Mouse (Mus musculus) mouse embryonic stem cell (cell line): ENCODE data around the gene Hibch.
"Not testable (repeated sequence)": the region's sequence is repeated elsewhere in the genome, so short reads cannot be mapped to it uniquely, and the experiment has no call there.

ENCODE experiments used
- in situ Hi-C, 2 experiments: fragments of 300-500 bp; cut with MboI; formaldehyde crosslinking; loops; 1 replicate in 1 of 2; 3 replicates in 1 of 2; pipeline ENCODE4 v1.14.3; 2019 to 2020; ENCODE audit warnings: low sequenced_read_pairs in 2 of 2, low pct_unique_long_range_greater_than_20kb in 1 of 2, mixed read lengths in 1 of 2; ENCODE audit not compliant: unreplicated experiment in 1 of 2

Hibch gene

DNA sequence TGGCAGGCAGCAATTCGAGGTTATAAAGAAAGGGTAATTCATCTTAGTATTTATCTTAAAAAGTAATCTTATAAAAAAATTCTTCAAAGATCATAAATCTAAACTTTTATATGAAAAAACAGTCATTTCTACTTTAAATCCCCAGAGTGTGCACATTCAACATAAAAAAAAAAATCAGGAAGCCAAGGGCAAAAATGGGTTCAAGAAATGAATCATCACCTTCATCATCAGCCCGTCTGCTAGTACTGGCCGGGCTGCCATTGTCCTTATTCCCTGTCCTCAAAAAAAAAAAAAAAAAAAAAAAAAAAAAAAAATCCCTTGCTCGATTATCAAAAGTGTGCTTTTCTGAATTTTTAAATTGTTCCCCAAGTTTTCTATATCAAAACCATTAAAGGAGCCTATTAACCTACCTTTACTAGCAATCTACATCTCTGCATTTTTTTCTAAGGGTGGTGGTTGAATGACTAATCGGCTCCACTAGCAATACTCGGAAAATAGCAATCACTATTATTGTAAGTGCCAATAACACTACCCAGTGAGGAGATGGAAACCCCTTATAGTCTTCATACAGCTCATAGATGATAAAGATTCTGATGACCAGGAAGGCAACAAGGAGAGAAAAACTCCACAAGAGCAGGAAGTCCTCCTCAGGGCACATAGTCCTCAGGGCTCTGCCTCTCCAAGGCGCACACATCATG, 11.3 kb downstream of the Hibch start:
- in situ Hi-C loops = no loop called here

GRCm38 (mm10) chr1:52864220-52864619, 19.5 kb downstream of the Hibch start:
- in situ Hi-C loops = no loop called here

DNA sequence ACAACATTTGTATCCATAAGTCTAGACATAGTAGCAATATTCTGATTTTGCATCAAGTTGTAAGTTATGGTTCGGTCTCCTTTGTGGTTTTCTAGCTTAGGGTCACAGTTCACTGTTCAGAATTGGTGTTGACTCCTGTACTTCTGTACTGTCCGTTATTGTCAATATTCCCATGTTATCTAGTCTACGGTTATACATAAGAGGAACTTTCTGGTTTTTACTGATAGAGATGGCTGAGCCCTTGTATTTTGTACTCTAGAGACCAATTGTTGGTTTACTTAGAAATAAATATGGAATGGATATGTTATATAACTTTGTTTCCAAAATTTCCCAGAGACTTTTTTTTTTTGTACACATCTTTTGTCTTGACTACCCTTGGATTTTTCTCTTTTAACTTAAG, 21.3 kb downstream of the Hibch start:
- in situ Hi-C loops = no loop called here

- in situ Hi-C loops = no loop called here
Measured at GRCm38 (mm10) chr1:52867876-52868275, 23.1 kb downstream of the Hibch start.

GRCm38 (mm10) chr1:52884208-52884607, 39.5 kb downstream of the Hibch start:
- in situ Hi-C loops = no loop called here

GRCm38 (mm10) chr1:52909783-52910182, 65.1 kb downstream of the Hibch start:
- in situ Hi-C loops = no loop called here

GRCm38 (mm10) chr1:52916655-52917054, 71.9 kb downstream of the Hibch start:
- in situ Hi-C loops = no loop called here

GRCm38 (mm10) chr1:52918897-52919296, 74.2 kb downstream of the Hibch start:
- in situ Hi-C loops = not testable (repeated sequence)

DNA sequence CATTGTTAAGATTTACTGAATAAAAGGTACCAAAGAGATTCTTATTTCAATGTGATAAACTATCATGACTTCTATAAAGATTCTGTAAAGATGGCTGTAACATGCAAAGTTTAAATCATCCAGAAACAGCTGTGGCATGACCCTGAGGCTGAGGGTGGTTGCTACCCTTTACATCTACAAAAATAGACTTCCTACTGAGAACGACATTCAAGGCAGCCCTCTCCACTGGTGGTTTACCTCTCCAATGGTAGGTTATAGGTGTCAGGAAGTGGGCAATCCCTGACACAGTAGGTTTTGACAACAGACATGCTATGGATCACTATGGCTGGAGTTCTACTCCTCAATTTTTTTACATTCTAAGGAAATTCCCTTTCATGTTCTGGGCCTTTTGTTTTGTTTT, 79.8 kb downstream of the Hibch start:
- in situ Hi-C loops = not testable (repeated sequence)

GRCm38 (mm10) chr1:52934494-52934893, 89.8 kb downstream of the Hibch start:
- in situ Hi-C loops = loop anchor here in 1 of 2 experiments (25.0 kb wide), 1 partner anchor 303 kb away; no protein-coding TSS in a partner anchor

DNA sequence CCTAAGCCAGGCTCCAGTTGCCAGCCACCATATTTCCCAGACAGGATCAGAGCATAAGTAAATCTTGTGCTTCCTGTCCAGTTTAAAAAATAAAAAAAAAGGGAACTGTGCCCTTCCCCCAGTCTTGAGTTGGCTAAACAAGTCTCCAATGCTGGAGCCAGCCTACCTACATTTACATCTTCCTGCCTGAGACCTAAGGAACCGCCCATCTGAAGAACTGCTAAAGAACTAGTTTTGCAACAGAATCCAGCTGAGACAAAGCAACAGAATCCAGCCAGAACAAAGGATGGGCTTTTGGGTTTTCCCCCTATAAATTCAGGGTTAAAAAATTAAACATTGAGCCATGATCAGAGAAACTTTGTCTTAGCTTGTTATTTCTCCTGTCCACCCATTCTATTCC, 94.3 kb downstream of the Hibch start:
- in situ Hi-C loops = loop anchor here in 1 of 2 experiments (25.0 kb wide), 1 partner anchor 298 kb away; no protein-coding TSS in a partner anchor

- in situ Hi-C loops = loop anchor here in 1 of 2 experiments (25.0 kb wide), 1 partner anchor 289 kb away; no protein-coding TSS in a partner anchor
Measured at GRCm38 (mm10) chr1:52947895-52948294, 103.2 kb downstream of the Hibch start.

DNA sequence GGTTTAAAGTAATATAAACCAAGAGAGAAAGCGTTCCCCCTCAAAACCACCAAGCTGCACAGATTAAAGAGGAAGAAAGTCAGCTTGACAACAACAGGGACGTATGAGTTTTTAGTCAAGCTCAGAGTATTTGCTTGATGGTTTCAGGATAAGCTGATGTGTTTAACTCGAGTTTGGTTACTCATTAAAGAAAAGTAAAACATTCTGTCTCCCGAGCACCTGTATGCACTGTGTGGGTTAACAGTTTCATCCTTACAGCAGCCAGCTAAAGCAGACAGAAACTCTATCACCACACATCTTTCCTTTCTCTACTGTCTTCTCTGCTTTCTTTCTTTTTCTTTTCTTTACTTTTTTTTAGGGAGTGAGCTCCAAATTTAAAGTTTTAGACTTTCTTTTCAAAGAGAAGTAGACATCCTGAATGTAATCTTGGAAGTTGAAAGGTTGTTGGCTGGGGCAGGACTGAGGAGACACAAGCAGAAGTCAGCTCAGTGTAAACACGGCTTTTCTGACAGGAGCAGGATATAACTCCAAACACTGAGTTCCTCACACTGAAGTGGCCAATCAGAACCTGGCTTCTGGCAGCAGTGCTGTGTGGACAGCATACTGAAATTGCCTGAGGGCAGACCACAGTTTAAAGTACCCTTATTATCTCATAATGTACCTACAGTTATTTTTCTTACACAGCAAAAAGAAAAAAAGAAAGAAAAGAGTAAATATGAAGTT, 106.6 kb downstream of the Hibch start:
- in situ Hi-C loops = loop anchor here (25.0 kb wide), 2 partner anchors 214 to 314 kb away; partner anchors contain the start of genes Mfsd6 (in 1 of the 2) and Nemp2 (in 1 of the 2)

- in situ Hi-C loops = loop anchor here (25.0 kb wide), 2 partner anchors 215 to 315 kb away; partner anchors contain the start of genes Mfsd6 (in 1 of the 2) and Nemp2 (in 1 of the 2)
Measured at GRCm38 (mm10) chr1:52952143-52952542, 107.4 kb downstream of the Hibch start.

DNA sequence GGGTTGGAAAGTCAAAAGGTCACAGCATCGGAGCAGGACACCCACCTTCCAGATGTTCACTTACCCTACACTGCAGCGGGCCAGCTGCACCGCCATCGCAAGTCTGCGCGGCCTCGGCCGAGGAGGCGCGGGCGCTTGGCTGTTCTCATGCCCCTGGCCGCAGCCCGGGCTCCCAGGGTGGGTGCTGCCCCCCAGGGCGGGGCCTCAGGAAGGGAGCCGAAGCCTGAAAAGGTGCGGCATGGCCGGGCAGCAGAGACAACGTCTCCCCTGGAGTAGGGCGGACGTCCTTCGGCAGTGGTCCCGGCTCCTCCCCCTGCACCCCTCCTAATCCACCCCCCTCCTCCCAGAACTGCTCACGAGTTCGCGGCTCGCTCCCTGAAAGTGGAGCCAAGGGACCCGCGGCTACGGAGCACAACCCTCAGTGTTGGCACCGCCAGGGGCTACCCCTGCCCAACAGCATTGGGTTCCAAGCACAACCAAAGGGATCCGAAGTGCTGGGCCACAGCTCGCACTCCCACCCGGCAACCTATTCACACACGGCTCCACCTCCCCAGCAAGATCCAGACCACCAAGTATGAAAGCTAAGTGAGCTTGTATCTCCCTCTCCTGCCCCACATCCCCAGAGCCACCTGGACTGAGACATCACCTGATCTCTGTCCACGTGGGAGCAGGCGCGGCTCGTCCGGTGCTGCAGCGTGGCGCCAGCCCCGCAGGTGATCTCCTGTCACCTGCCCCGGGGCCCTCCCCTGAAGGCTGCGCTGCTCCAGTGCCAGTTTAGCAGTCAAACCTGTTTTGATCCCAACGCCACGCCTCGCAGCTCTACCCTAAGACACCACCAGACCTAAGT, 108.0 kb downstream of the Hibch start:
- in situ Hi-C loops = loop anchor here (25.0 kb wide), 2 partner anchors 215 to 315 kb away; partner anchors contain the start of genes Mfsd6 (in 1 of the 2) and Nemp2 (in 1 of the 2)

- in situ Hi-C loops = loop anchor here (25.0 kb wide), 2 partner anchors 216 to 316 kb away; partner anchors contain the start of genes Mfsd6 (in 1 of the 2) and Nemp2 (in 1 of the 2)
Measured at GRCm38 (mm10) chr1:52953548-52953947, 108.8 kb downstream of the Hibch start.

DNA sequence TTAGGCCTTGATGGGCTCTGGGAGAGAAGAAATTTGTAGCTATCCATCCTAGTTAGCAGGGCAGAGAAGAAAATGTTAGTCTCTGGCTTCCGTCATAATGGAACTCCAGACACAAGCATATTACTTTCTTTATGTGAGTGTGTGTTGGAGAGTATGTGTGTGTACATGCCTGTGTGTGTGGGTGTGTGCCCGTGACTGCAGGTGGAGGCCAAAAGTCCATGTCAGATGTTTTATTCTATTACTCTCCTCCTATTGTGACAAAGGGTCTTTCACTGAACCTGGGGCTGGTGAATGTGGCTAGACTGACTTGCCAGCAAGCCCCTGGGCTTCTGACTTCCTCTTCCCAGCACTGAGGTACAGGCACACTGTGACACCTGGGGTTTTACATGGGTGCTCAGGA, 109.7 kb downstream of the Hibch start:
- in situ Hi-C loops = loop anchor here (25.0 kb wide), 2 partner anchors 217 to 317 kb away; partner anchors contain the start of genes Mfsd6 (in 1 of the 2) and Nemp2 (in 1 of the 2)

GRCm38 (mm10) chr1:52955102-52955501, 110.4 kb downstream of the Hibch start:
- in situ Hi-C loops = loop anchor here (25.0 kb wide), 2 partner anchors 218 to 318 kb away; partner anchors contain the start of genes Mfsd6 (in 1 of the 2) and Nemp2 (in 1 of the 2)
